8 mouse cellular contexts compared by ENCODE assay signal in the genomic region with DNA sequence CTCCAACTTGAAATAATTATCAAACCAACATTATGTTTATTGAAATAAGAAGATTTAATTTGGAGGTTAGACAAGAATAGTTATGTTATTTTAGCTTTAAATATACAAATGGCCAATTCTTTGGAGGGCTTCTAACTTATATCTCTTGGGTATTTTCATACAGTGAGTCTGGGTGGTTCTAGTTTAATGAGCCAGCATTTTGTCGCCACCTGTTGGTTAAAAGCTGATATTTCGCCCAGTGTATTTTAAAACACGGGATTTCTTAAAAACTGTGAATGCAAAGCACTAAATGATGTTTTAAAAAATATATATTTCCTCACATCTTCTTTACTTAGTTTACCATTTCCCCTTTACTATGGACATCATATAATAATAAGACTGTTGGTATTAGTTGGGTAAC.
DNase-seq lines count a peak whose midpoint lies in the region; ATAC-seq and TF ChIP-seq lines count a peak whose summit lies in the region.

No protein-coding gene starts in this region.

- no peak overlapping the region for H3K4me3 ChIP-seq in liver, postnatal 0 days (ENCODE audit: low read depth, low read length)
- H3K4me3 ChIP-seq in liver, embryonic 11.5 days (ENCODE audit: low read depth, low read length) = no peak overlapping the region
- H3K4me3 ChIP-seq in lung, postnatal 0 days (ENCODE audit: low read depth, low read length) = no peak overlapping the region

- no peaks in the 10 kb centered on the region for H3K4me1 ChIP-seq in liver, postnatal 0 days (ENCODE audit: insufficient read depth)
- no peaks in the 10 kb centered on the region for H3K4me1 ChIP-seq in liver, embryonic 11.5 days (replicated peaks; ENCODE audit: control insufficient read depth, insufficient read depth, low read length)
- H3K4me1 ChIP-seq in lung, postnatal 0 days (ENCODE audit: insufficient read depth, low read depth, low read length) = no peaks in the 10 kb centered on the region

- TF ChIP-seq EP300 in liver, postnatal 0 days (IDR thresholded peaks at IDR 0.05; ENCODE audit: low read depth) = no peak
- TF ChIP-seq EP300 in lung, postnatal 0 days (IDR thresholded peaks at IDR 0.05) = no peak

- H3K9ac ChIP-seq in liver, postnatal 0 days (replicated peaks) = no peak overlapping the region
- no peak overlapping the region for H3K9ac ChIP-seq in liver, embryonic 11.5 days (ENCODE audit: low read depth, low read length)
- H3K9ac ChIP-seq in lung, postnatal 0 days (replicated peaks; ENCODE audit: low read depth) = no peak overlapping the region

- H3K9me3 ChIP-seq in liver, postnatal 0 days (ENCODE audit: low read length) = no peaks in the 10 kb centered on the region
- H3K9me3 ChIP-seq in liver, embryonic 11.5 days (ENCODE audit: control insufficient read depth, low read length) = no peaks in the 10 kb centered on the region
- no peaks in the 10 kb centered on the region for H3K9me3 ChIP-seq in lung, postnatal 0 days (ENCODE audit: low read length)

- ATAC-seq in liver, postnatal 0 days = no peak
- ATAC-seq in liver, embryonic 11.5 days (replicated peaks; ENCODE audit: low FRiP score) = no peak
- no peak for ATAC-seq in lung, postnatal 0 days
- ATAC-seq in activated CD4-positive, CD25-positive, alpha-beta regulatory T cell, adult 4 months = no peak

- H3K27ac ChIP-seq in liver, postnatal 0 days (ENCODE audit: low read depth) = no peak overlapping the region
- H3K27ac ChIP-seq in liver, embryonic 11.5 days (ENCODE audit: low read depth, low read length) = no peak overlapping the region
- no peak overlapping the region for H3K27ac ChIP-seq in lung, postnatal 0 days (ENCODE audit: low read length)

- peak; percentile 60 for TF ChIP-seq CTCF in liver, postnatal 0 days (IDR thresholded peaks at IDR 0.05; ENCODE audit: low read depth)
- TF ChIP-seq CTCF in lung, postnatal 0 days (IDR thresholded peaks at IDR 0.05) = peak; percentile 64

- H3K27me3 ChIP-seq in liver, postnatal 0 days (ENCODE audit: insufficient read depth, low read length) = no peaks in the 10 kb centered on the region
- H3K27me3 ChIP-seq in liver, embryonic 11.5 days (replicated peaks; ENCODE audit: control insufficient read depth, insufficient read depth, low read length) = no peaks in the 10 kb centered on the region
- H3K27me3 ChIP-seq in lung, postnatal 0 days (replicated peaks; ENCODE audit: insufficient read depth, low read length) = no peaks in the 10 kb centered on the region

- DNase-seq in gastrocnemius, adult 18-20 months (ENCODE audit: low spot score) = peak; percentile 15
- DNase-seq in gastrocnemius, postnatal 4 days (ENCODE audit: low spot score in 2 of 2) = no peak
- DNase-seq in liver, postnatal 0 days = peak; percentile 12
- DNase-seq in liver, embryonic 11.5 days (ENCODE audit: low spot score) = no peak
- peak; percentile 62 for DNase-seq in adipocyte (ENCODE audit: low spot score)
- DNase-seq in lung, postnatal 0 days (ENCODE audit: low spot score) = peak; percentile 38
- no peak for DNase-seq in urinary bladder, postnatal 25 days (ENCODE audit: low spot score)

- 11% methylated on average over 3 of the region's 3 CpGs for WGBS in liver, postnatal 0 days (ENCODE audit: insufficient replicate concordance)
- WGBS in liver, embryonic 11.5 days = 11% methylated on average over 3 of the region's 3 CpGs
- 5% methylated on average over 3 of the region's 3 CpGs for WGBS in lung, postnatal 0 days

- no peak overlapping the region for H3K4me2 ChIP-seq in liver, postnatal 0 days (ENCODE audit: low read depth, low read length)
- H3K4me2 ChIP-seq in liver, embryonic 11.5 days = no peak overlapping the region
- H3K4me2 ChIP-seq in lung, postnatal 0 days (replicated peaks; ENCODE audit: low read depth, low read length) = no peak overlapping the region

- no peaks in the 10 kb centered on the region for H3K36me3 ChIP-seq in liver, postnatal 0 days (replicated peaks; ENCODE audit: insufficient read depth, low read length)
- no peaks in the 10 kb centered on the region for H3K36me3 ChIP-seq in liver, embryonic 11.5 days (ENCODE audit: control insufficient read depth, insufficient read depth, low read length)
- no peaks in the 10 kb centered on the region for H3K36me3 ChIP-seq in lung, postnatal 0 days (ENCODE audit: insufficient read depth, low read length)

Comparison
In these comparisons a context has a peak if more than half of its experiments do, and no peak if none do; other contexts are left out.
1. DNase-seq: peak in gastrocnemius, adult 18-20 months (single experiment), liver, postnatal 0 days (single experiment), adipocyte (single experiment) and lung, postnatal 0 days (single experiment); none in gastrocnemius, postnatal 4 days (0 of 2), liver, embryonic 11.5 days (single experiment) and urinary bladder, postnatal 25 days (single experiment).